Mouse (Mus musculus): ENCODE results near the gene Dhcr24. TPM values are rescaled to one million over a fixed set of nuclear protein-coding genes. Genes with fewer than 3 reads are reported as not detected.

Dhcr24 gene
- polyA plus RNA-seq, 1 experiment from 2014 or later: 20.9 TPM

DNA sequence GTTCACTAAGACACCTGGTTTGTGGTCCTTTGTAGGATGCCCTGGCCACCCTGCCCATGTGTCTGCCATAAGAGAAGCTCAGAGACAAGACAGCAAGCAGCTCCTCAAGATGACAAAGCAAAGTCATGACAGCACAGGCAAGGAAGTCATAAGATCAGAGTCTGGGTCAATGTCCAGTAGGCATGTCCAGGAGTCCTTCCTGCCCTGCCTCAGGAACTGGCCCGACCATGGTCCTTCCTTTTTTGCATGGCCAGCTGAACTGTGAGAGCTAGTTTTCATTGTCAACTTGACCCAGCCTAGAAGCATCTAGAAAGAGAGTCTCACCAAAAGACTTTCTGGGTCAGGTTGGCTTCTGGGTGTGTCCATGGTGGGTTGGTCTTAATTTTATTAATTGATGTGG lies 47.1 kb downstream of the Dhcr24 start:
- no peaks in the 10 kb centered on the region for H3K27me3 ChIP-seq (ENCODE audit: control insufficient read depth, insufficient read depth, low read length)
- no peak overlapping the region for H3K9ac ChIP-seq (replicated peaks; ENCODE audit: low read length)
- no peak overlapping the region for H3K27ac ChIP-seq (replicated peaks; ENCODE audit: low read depth, low read length)
- H3K9me3 ChIP-seq (ENCODE audit: control insufficient read depth, low read length): no peaks in the 10 kb centered on the region
- H3K4me3 ChIP-seq (replicated peaks; ENCODE audit: low read depth, low read length): no peak overlapping the region
- H3K4me1 ChIP-seq (ENCODE audit: control insufficient read depth, insufficient read depth, low read length): no peaks in the 10 kb centered on the region
- H3K36me3 ChIP-seq (ENCODE audit: control insufficient read depth, insufficient read depth, low read length): no peaks in the 10 kb centered on the region
- H3K4me2 ChIP-seq (ENCODE audit: low read length): no peak overlapping the region
- ATAC-seq (ENCODE audit: low FRiP score, low TSS enrichment): no peak
- 92% methylated on average over 1 of the region's 1 CpGs for WGBS
- no peak for DNase-seq

- Histone ChIP-seq H3K27ac (replicated peaks; ENCODE audit: low read depth, low read length) (no peak overlapping the region), H3K9me3 (ENCODE audit: control insufficient read depth, low read length) (no peaks in the 10 kb centered on the region), H3K4me2 (ENCODE audit: low read length) (no peak overlapping the region), H3K36me3 (ENCODE audit: control insufficient read depth, insufficient read depth, low read length) (no peaks in the 10 kb centered on the region), H3K27me3 (ENCODE audit: control insufficient read depth, insufficient read depth, low read length) (peaks cover 5% of the 10 kb centered on the region; the same call in 1 of the 2 replicates), H3K4me3 (replicated peaks; ENCODE audit: low read depth, low read length) (no peak overlapping the region), H3K9ac (replicated peaks; ENCODE audit: low read length) (no peak overlapping the region), H3K4me1 (ENCODE audit: control insufficient read depth, insufficient read depth, low read length) (peaks cover 6% of the 10 kb centered on the region; the same call in 1 of the 2 replicates)
- 77% methylated on average over 8 of the region's 8 CpGs for WGBS
- ATAC-seq (ENCODE audit: low FRiP score, low TSS enrichment) (no peak), DNase-seq (no peak)
These were observed 52.3 kb downstream of the Dhcr24 start for GRCm38 (mm10) chr4:106613105-106613504.

- Histone ChIP-seq H3K27ac (replicated peaks; ENCODE audit: low read depth, low read length) (no peak overlapping the region), H3K27me3 (ENCODE audit: control insufficient read depth, insufficient read depth, low read length) (peaks cover 5% of the 10 kb centered on the region; the same call in 1 of the 2 replicates), H3K4me3 (replicated peaks; ENCODE audit: low read depth, low read length) (no peak overlapping the region), H3K9ac (replicated peaks; ENCODE audit: low read length) (no peak overlapping the region), H3K4me2 (ENCODE audit: low read length) (no peak overlapping the region), H3K9me3 (ENCODE audit: control insufficient read depth, low read length) (no peaks in the 10 kb centered on the region), H3K36me3 (ENCODE audit: control insufficient read depth, insufficient read depth, low read length) (no peaks in the 10 kb centered on the region), H3K4me1 (ENCODE audit: control insufficient read depth, insufficient read depth, low read length) (peaks cover 6% of the 10 kb centered on the region; the same call in 1 of the 2 replicates)
- ATAC-seq (ENCODE audit: low FRiP score, low TSS enrichment) (no peak), DNase-seq (no peak)
- WGBS: 80% methylated on average over 3 of the region's 3 CpGs
These were observed 52.7 kb downstream of the Dhcr24 start for GRCm38 (mm10) chr4:106613560-106613959.

- ATAC-seq (ENCODE audit: low FRiP score, low TSS enrichment) (peak; percentile 69; the same call in 1 of the 2 replicates), DNase-seq (peak; percentile 90)
- H3K9me3 ChIP-seq (ENCODE audit: control insufficient read depth, low read length): no peaks in the 10 kb centered on the region
- H3K4me1 ChIP-seq (ENCODE audit: control insufficient read depth, insufficient read depth, low read length): peaks cover 6% of the 10 kb centered on the region; the same call in 1 of the 2 replicates
- no peak overlapping the region for H3K27ac ChIP-seq (replicated peaks; ENCODE audit: low read depth, low read length)
- peaks cover 5% of the 10 kb centered on the region; the same call in 1 of the 2 replicates for H3K27me3 ChIP-seq (ENCODE audit: control insufficient read depth, insufficient read depth, low read length)
- no peak overlapping the region for H3K4me3 ChIP-seq (replicated peaks; ENCODE audit: low read depth, low read length)
- no peak overlapping the region for H3K4me2 ChIP-seq (ENCODE audit: low read length)
- WGBS: 42% methylated on average over 7 of the region's 7 CpGs
- no peak overlapping the region for H3K9ac ChIP-seq (replicated peaks; ENCODE audit: low read length)
- no peaks in the 10 kb centered on the region for H3K36me3 ChIP-seq (ENCODE audit: control insufficient read depth, insufficient read depth, low read length)
These were observed 53.5 kb downstream of the Dhcr24 start for GRCm38 (mm10) chr4:106614180-106614797.

DNA sequence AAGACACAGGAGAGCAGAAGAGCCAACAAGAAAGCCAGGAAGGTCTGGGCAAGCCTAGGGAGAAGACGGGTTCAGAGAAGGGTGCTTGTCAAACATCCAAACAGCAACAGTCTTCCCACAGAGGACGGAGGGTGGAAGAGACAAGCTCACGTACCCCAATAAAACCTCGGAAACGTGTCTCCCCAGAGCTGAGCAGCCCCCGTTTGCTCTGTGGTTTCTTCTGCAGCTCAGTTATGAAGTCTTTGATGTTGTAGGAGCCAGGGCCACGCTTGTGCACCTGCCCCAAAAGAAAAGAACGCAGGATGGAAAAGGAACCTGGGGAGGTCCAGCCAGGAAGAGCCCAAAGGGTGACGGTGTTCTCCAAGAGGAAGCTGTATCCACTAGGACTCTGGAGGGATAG lies 54.0 kb downstream of the Dhcr24 start:
- Histone ChIP-seq H3K9me3 (ENCODE audit: control insufficient read depth, low read length) (no peaks in the 10 kb centered on the region), H3K4me2 (ENCODE audit: low read length) (no peak overlapping the region), H3K27me3 (ENCODE audit: control insufficient read depth, insufficient read depth, low read length) (peaks cover 5% of the 10 kb centered on the region; the same call in 1 of the 2 replicates), H3K36me3 (ENCODE audit: control insufficient read depth, insufficient read depth, low read length) (no peaks in the 10 kb centered on the region), H3K4me3 (replicated peaks; ENCODE audit: low read depth, low read length) (no peak overlapping the region), H3K9ac (replicated peaks; ENCODE audit: low read length) (no peak overlapping the region), H3K27ac (replicated peaks; ENCODE audit: low read depth, low read length) (no peak overlapping the region), H3K4me1 (ENCODE audit: control insufficient read depth, insufficient read depth, low read length) (peaks cover 6% of the 10 kb centered on the region; the same call in 1 of the 2 replicates)
- ATAC-seq (ENCODE audit: low FRiP score, low TSS enrichment) (no peak), DNase-seq (no peak)
- WGBS: 86% methylated on average over 9 of the region's 9 CpGs

DNA sequence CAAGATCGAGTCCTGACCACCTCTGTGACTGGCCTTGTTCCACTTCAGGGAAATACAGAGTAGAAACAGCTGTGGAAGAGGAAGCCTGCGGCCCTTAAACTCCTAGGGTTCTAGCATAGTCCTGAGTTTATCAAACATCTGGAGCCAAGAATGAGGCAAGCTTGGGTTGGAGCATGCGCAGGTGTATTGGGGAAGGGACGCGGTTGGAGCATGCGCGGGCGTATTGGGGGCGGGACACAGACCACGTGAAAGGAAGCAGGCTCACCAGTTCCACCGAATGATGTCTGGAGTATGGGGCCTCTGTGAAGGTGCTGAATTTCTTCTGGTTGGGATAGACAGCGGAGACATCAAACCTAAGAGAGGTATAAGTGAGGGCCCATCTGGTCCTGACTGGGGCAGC lies 54.8 kb downstream of the Dhcr24 start:
- ATAC-seq (ENCODE audit: low FRiP score, low TSS enrichment) (no peak), DNase-seq (no peak)
- Histone ChIP-seq H3K27ac (replicated peaks; ENCODE audit: low read depth, low read length) (no peak overlapping the region), H3K4me3 (replicated peaks; ENCODE audit: low read depth, low read length) (no peak overlapping the region), H3K36me3 (ENCODE audit: control insufficient read depth, insufficient read depth, low read length) (no peaks in the 10 kb centered on the region), H3K9me3 (ENCODE audit: control insufficient read depth, low read length) (no peaks in the 10 kb centered on the region), H3K4me1 (ENCODE audit: control insufficient read depth, insufficient read depth, low read length) (peaks cover 6% of the 10 kb centered on the region; the same call in 1 of the 2 replicates), H3K4me2 (ENCODE audit: low read length) (no peak overlapping the region), H3K27me3 (ENCODE audit: control insufficient read depth, insufficient read depth, low read length) (peaks cover 5% of the 10 kb centered on the region; the same call in 1 of the 2 replicates), H3K9ac (replicated peaks; ENCODE audit: low read length) (no peak overlapping the region)
- WGBS: 82% methylated on average over 12 of the region's 12 CpGs

- Histone ChIP-seq H3K4me2 (ENCODE audit: low read length) (peak within 1 kb of the TSS; percentile 48), H3K27me3 (ENCODE audit: control insufficient read depth, insufficient read depth, low read length) (peaks cover 11% of the 10 kb centered on the region), H3K9ac (replicated peaks; ENCODE audit: low read length) (peak within 1 kb of the TSS; percentile 26), H3K27ac (replicated peaks; ENCODE audit: low read depth, low read length) (no peak within 1 kb of the TSS), H3K9me3 (ENCODE audit: control insufficient read depth, low read length) (no peaks in the 10 kb centered on the region), H3K4me1 (ENCODE audit: control insufficient read depth, insufficient read depth, low read length) (peaks cover 6% of the 10 kb centered on the region; the same call in 1 of the 2 replicates), H3K4me3 (replicated peaks; ENCODE audit: low read depth, low read length) (no peak within 1 kb of the TSS), H3K36me3 (ENCODE audit: control insufficient read depth, insufficient read depth, low read length) (no peaks in the 10 kb centered on the region)
- DNase-seq (peak; percentile 33), ATAC-seq (ENCODE audit: low FRiP score, low TSS enrichment) (no peak)
- WGBS: under 1% methylated on average over 19 of the region's 19 CpGs
These were observed 56.2 kb downstream of the Dhcr24 start, which contains the start of gene Lexm for GRCm38 (mm10) chr4:106617056-106617455. TSS of gene Lexm (minus strand) at chr4:106617241.

DNA sequence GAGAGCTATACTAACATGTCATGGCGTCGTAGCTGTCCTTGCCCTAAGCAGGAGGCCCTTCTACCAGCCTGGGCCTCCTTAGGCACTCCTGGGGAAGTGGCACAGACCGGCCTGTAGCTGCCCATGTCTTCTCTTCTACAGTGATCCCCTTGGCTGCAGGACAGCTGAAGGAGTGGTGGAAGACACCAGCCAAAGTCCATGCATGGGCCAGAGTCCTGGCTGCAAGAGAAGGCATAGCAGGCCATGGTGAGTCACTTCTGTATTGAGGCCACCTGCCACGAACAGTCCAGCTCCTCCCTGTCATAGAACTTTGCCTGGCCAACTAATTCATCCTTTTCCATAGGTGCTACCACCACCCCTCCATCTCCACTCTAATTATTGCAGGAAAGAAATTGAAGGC lies 58.1 kb downstream of the Dhcr24 start:
- Histone ChIP-seq H3K4me1 (ENCODE audit: control insufficient read depth, insufficient read depth, low read length) (peaks cover 6% of the 10 kb centered on the region; the same call in 1 of the 2 replicates), H3K9ac (replicated peaks; ENCODE audit: low read length) (no peak overlapping the region), H3K27me3 (ENCODE audit: control insufficient read depth, insufficient read depth, low read length) (peaks cover 12% of the 10 kb centered on the region), H3K4me2 (ENCODE audit: low read length) (no peak overlapping the region), H3K4me3 (replicated peaks; ENCODE audit: low read depth, low read length) (no peak overlapping the region), H3K36me3 (ENCODE audit: control insufficient read depth, insufficient read depth, low read length) (no peaks in the 10 kb centered on the region), H3K27ac (replicated peaks; ENCODE audit: low read depth, low read length) (no peak overlapping the region), H3K9me3 (ENCODE audit: control insufficient read depth, low read length) (no peaks in the 10 kb centered on the region)
- DNase-seq (no peak), ATAC-seq (ENCODE audit: low FRiP score, low TSS enrichment) (no peak)
- WGBS: 87% methylated on average over 4 of the region's 4 CpGs

DNA sequence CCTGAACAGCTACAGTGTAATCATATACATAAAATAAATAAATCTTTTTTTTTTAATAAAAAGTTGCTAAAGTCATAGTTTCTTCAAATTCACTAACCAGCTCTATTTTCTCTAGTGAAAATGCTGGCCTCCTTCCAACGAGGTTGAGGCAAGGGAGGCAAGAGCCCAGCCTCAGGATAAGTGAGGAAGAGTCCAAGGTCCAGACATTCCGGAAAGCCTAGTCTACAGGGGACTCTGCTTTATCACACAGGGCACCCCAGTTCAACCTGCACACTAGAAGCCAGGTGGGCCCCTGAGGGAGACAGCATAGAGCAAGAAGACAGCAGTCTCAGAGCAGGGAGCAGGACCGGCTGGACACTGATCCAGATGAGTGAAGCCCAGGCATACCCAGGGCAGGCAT lies 60.6 kb downstream of the Dhcr24 start:
- H3K27me3 ChIP-seq (ENCODE audit: control insufficient read depth, insufficient read depth, low read length): peaks cover 12% of the 10 kb centered on the region
- WGBS: 68% methylated on average over 3 of the region's 3 CpGs
- no peaks in the 10 kb centered on the region for H3K36me3 ChIP-seq (ENCODE audit: control insufficient read depth, insufficient read depth, low read length)
- H3K9me3 ChIP-seq (ENCODE audit: control insufficient read depth, low read length): no peaks in the 10 kb centered on the region
- ATAC-seq (ENCODE audit: low FRiP score, low TSS enrichment) (no peak), DNase-seq (no peak)
- peaks cover 6% of the 10 kb centered on the region; the same call in 1 of the 2 replicates for H3K4me1 ChIP-seq (ENCODE audit: control insufficient read depth, insufficient read depth, low read length)
- H3K27ac ChIP-seq (replicated peaks; ENCODE audit: low read depth, low read length): no peak overlapping the region
- no peak overlapping the region for H3K9ac ChIP-seq (replicated peaks; ENCODE audit: low read length)
- H3K4me2 ChIP-seq (ENCODE audit: low read length): no peak overlapping the region
- no peak overlapping the region for H3K4me3 ChIP-seq (replicated peaks; ENCODE audit: low read depth, low read length)

Measured in midbrain, embryonic 14.5 days (tissue).